Mouse (Mus musculus): ENCODE results near the gene Abraxas1. TPM values are rescaled to one million over a fixed set of nuclear protein-coding genes. Genes with fewer than 3 reads are reported as not detected.
A peak's percentile ranks its signal among the peaks of the same experiment; 100 is the strongest.

Gene Abraxas1
- 22.9 and 26.7 TPM in 2 replicates for polyA plus RNA-seq (2016; fragmentation: Nextera tagmentation; extraction: Ambion mirVana)

DNA sequence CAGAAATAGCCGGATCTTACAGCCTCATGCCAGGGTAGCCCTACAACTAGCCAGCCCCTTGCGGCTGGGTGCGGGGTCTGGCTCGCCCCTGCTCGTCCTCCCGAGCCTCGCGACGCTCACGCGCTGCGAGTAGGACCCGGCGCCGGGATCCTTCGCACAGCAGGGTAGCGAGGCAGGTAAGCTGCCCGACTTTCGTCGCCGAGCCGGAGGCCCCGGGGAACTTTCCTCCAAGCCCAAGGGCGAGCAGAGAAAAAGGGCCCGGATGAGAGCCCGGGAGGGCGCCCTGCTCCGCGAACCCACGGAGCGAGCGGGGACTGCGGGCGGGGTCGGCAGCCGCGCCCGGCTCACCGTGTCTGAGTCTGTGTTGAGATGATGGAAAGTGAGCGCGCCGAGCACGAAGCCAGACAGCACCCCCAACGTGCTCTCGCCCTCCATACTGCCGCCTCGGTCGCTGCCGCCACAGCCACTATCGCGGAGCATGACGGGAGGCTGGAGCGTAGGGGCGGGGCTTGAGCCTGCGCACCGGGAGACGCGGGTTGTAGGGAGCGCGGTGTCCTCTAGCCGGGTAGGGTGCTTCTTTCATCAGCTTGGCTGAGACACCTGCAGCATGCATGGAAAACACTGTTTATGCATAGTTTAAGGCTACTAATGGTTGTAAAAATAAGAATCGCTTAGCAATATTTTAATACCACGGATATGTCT, at the start of gene Abraxas1:
Gene Abraxas1, minus strand, starts transcription at position 483 of the 702 bp plus-strand sequence.
- peak within 1 kb of the TSS; percentile 81 for H3K27ac ChIP-seq (replicated peaks)
- peak within 1 kb of the TSS; percentile 76 for H3K4me2 ChIP-seq (replicated peaks)
- peak within 1 kb of the TSS; percentile 90 for H3K9ac ChIP-seq (replicated peaks)
- H3K4me1 ChIP-seq = 0 out of 2 replicates have a peak, but pooled peaks cover 7% of the 10 kb centered on the region
- WGBS = under 1% methylated on average over 63 of the region's 63 CpGs
- ATAC-seq (ENCODE audit: low FRiP score, low read depth) = peak; percentile 99
- H3K9me3 ChIP-seq = no peaks in the 10 kb centered on the region
- peaks cover 10% of the 10 kb centered on the region; the same call in 1 of the 2 replicates for H3K36me3 ChIP-seq
- peak within 1 kb of the TSS; percentile 84 for H3K4me3 ChIP-seq
- no peaks in the 10 kb centered on the region for H3K27me3 ChIP-seq

- Histone ChIP-seq H3K27ac (replicated peaks) (no peak overlapping the region), H3K4me2 (replicated peaks) (no peak overlapping the region), H3K27me3 (no peaks in the 10 kb centered on the region), H3K9me3 (no peaks in the 10 kb centered on the region), H3K4me1 (no peaks in the 10 kb centered on the region), H3K9ac (replicated peaks) (no peak overlapping the region), H3K4me3 (no peak overlapping the region), H3K36me3 (no peaks in the 10 kb centered on the region)
- no peak for ATAC-seq (ENCODE audit: low FRiP score, low read depth)
- WGBS = 78% methylated on average over 4 of the region's 4 CpGs
Observed at GRCm38 (mm10) chr5:100869197-100869895, 48.6 kb upstream of the Abraxas1 start.

DNA sequence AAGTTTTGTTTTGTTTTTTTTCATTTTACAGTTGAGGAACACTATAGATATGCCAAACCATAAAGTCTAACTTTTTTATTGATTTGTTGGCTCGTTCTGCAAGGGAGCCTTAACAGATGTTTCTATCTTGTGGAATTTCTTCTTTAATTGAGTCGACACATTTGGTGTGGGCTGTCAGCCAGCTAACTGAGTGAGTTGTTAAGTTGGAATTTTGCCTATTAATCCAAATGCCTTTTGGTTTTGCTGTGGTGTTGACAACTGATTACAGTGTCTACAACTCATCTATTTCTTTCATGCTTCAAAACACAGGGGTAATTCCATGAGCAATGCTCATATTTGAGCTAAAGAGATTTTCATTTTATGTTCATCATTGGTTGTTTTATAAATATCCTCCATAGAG, 45.4 kb upstream of the Abraxas1 start:
- Histone ChIP-seq H3K27ac (replicated peaks) (no peak overlapping the region), H3K4me3 (no peak overlapping the region), H3K9ac (replicated peaks) (no peak overlapping the region), H3K9me3 (no peaks in the 10 kb centered on the region), H3K4me2 (replicated peaks) (no peak overlapping the region), H3K36me3 (no peaks in the 10 kb centered on the region), H3K4me1 (no peaks in the 10 kb centered on the region), H3K27me3 (no peaks in the 10 kb centered on the region)
- no peak for ATAC-seq (ENCODE audit: low FRiP score, low read depth)
- WGBS = 84% methylated on average over 2 of the region's 2 CpGs

- Histone ChIP-seq H3K9me3 (no peaks in the 10 kb centered on the region), H3K4me2 (replicated peaks) (no peak overlapping the region), H3K27me3 (no peaks in the 10 kb centered on the region), H3K27ac (replicated peaks) (no peak overlapping the region), H3K9ac (replicated peaks) (no peak overlapping the region), H3K36me3 (no peaks in the 10 kb centered on the region), H3K4me3 (no peak overlapping the region), H3K4me1 (no peaks in the 10 kb centered on the region)
- 91% methylated on average over 6 of the region's 6 CpGs for WGBS
- ATAC-seq (ENCODE audit: low FRiP score, low read depth) = no peak
Observed at GRCm38 (mm10) chr5:100864438-100864837, 43.7 kb upstream of the Abraxas1 start.

- no peak for ATAC-seq (ENCODE audit: low FRiP score, low read depth)
- Histone ChIP-seq H3K9me3 (no peaks in the 10 kb centered on the region), H3K27me3 (no peaks in the 10 kb centered on the region), H3K36me3 (no peaks in the 10 kb centered on the region), H3K4me1 (no peaks in the 10 kb centered on the region), H3K27ac (replicated peaks) (no peak overlapping the region), H3K4me2 (replicated peaks) (no peak overlapping the region), H3K9ac (replicated peaks) (no peak overlapping the region), H3K4me3 (no peak overlapping the region)
- 79% methylated on average over 2 of the region's 2 CpGs for WGBS
Observed at GRCm38 (mm10) chr5:100863091-100863490, 42.3 kb upstream of the Abraxas1 start.

DNA sequence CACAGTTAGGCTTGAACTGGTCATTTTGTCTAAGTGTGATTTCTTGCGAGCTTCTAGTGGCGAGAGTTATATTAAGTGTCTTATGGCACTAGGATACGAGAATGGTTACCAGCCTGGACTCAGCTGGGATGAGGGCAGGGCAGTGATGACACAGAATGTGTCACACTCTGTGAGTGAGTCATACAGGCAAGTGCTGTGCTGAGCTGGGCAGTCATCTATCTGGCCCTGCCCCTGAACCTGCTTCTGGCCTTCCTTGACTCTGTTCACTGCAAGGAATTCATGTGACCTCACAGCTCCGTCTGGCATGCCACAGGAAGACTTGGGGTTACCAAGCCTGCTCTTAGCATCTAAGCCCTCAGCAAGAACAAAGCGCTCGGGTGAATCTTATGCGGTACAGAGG, 41.0 kb upstream of the Abraxas1 start:
- Histone ChIP-seq H3K36me3 (no peaks in the 10 kb centered on the region), H3K27me3 (no peaks in the 10 kb centered on the region), H3K9me3 (no peaks in the 10 kb centered on the region), H3K9ac (replicated peaks) (no peak overlapping the region), H3K4me2 (replicated peaks) (no peak overlapping the region), H3K4me3 (no peak overlapping the region), H3K27ac (replicated peaks) (no peak overlapping the region), H3K4me1 (no peaks in the 10 kb centered on the region)
- 86% methylated on average over 7 of the region's 7 CpGs for WGBS
- no peak for ATAC-seq (ENCODE audit: low FRiP score, low read depth)

GRCm38 (mm10) chr5:100861140-100861539, 40.4 kb upstream of the Abraxas1 start:
- no peak for ATAC-seq (ENCODE audit: low FRiP score, low read depth)
- Histone ChIP-seq H3K9ac (replicated peaks) (no peak overlapping the region), H3K4me1 (no peaks in the 10 kb centered on the region), H3K36me3 (no peaks in the 10 kb centered on the region), H3K27ac (replicated peaks) (no peak overlapping the region), H3K27me3 (no peaks in the 10 kb centered on the region), H3K9me3 (no peaks in the 10 kb centered on the region), H3K4me2 (replicated peaks) (no peak overlapping the region), H3K4me3 (no peak overlapping the region)
- 74% methylated on average over 4 of the region's 4 CpGs for WGBS

DNA sequence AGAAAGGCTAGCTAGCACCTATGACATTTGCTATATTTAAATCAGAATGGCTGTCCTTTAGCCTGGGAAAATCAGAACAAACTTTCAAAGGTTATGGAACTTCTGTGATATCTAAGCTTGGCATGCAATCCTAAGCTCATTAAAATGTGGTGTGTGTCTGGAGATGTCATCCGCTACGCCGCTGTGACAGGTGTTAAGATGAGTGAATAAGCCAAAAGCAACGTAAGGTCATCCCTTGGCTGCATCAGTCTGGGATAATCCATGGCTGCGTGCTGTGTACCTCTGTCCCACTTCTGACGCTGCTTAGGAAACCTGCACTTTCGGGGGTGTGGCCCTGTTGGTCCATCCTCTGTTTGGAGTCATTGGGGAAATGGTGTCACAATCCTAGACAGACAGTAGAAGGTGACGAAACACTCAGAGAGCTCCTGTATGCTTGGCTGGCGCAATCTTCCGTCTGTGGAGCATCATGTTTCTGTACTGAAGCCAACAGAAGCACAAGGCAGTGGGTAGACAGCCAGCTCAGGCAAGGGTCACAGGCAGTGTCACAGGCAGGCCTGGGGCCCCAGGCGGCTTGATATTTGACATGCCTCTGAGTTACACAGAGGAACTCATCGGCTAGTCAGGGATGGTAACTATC, 39.8 kb upstream of the Abraxas1 start:
- H3K27me3 ChIP-seq = no peaks in the 10 kb centered on the region
- no peak overlapping the region for H3K9ac ChIP-seq (replicated peaks)
- H3K4me2 ChIP-seq (replicated peaks) = no peak overlapping the region
- H3K4me3 ChIP-seq = no peak overlapping the region
- no peaks in the 10 kb centered on the region for H3K9me3 ChIP-seq
- ATAC-seq (ENCODE audit: low FRiP score, low read depth) = no peak
- H3K27ac ChIP-seq (replicated peaks) = no peak overlapping the region
- no peaks in the 10 kb centered on the region for H3K4me1 ChIP-seq
- H3K36me3 ChIP-seq = no peaks in the 10 kb centered on the region
- 87% methylated on average over 12 of the region's 12 CpGs for WGBS

DNA sequence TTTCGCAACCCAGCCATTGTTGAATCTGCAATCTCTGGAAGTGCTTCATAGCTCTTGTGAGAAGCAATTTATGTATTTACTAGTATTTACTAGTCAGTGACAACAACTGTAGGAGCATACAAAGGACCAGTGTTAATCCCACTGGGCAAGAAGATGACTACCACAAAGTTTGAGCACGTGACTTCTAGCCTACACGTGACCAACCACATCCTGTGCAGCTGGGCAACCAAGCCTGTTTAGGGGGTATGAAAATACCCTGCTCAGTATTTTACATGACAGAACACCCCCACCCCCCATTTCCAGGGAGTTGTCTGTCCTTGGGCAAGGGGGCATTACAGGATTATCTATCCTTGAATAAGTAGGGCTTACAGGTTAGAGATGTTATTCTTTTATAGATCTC, 35.8 kb upstream of the Abraxas1 start:
- Histone ChIP-seq H3K27ac (replicated peaks) (no peak overlapping the region), H3K9me3 (no peaks in the 10 kb centered on the region), H3K9ac (replicated peaks) (no peak overlapping the region), H3K27me3 (no peaks in the 10 kb centered on the region), H3K4me1 (no peaks in the 10 kb centered on the region), H3K4me3 (no peak overlapping the region), H3K36me3 (no peaks in the 10 kb centered on the region), H3K4me2 (replicated peaks) (no peak overlapping the region)
- 83% methylated on average over 3 of the region's 3 CpGs for whole genome bisulfite sequencing
- no peak for ATAC-seq (ENCODE audit: low FRiP score, low read depth)

DNA sequence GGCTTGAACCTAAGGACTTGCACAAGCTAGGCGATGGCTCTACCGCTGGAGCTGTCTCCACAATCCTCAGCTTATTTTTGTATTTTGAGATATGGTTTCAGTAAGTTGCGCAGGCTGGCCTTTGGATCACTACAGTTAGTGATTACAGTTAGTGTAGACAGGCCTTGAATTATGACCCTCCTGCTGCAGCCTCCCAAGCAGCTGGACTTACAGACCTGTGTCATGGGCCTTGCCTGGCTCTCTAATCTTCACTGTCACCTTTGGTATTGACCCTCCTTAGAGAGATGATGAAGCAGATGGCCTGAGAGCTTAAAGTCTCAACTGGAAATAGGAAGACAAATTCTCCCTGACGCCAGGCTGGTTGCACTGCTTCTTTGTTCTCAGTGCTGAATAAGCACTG, 33.2 kb upstream of the Abraxas1 start:
- Histone ChIP-seq H3K4me1 (no peaks in the 10 kb centered on the region), H3K27me3 (peaks cover under 1% of the 10 kb centered on the region; the same call in 1 of the 2 replicates), H3K36me3 (no peaks in the 10 kb centered on the region), H3K27ac (replicated peaks) (no peak overlapping the region), H3K4me3 (no peak overlapping the region), H3K4me2 (replicated peaks) (no peak overlapping the region), H3K9ac (replicated peaks) (no peak overlapping the region), H3K9me3 (no peaks in the 10 kb centered on the region)
- ATAC-seq (ENCODE audit: low FRiP score, low read depth) = no peak
- 85% methylated on average over 4 of the region's 4 CpGs for WGBS

DNA sequence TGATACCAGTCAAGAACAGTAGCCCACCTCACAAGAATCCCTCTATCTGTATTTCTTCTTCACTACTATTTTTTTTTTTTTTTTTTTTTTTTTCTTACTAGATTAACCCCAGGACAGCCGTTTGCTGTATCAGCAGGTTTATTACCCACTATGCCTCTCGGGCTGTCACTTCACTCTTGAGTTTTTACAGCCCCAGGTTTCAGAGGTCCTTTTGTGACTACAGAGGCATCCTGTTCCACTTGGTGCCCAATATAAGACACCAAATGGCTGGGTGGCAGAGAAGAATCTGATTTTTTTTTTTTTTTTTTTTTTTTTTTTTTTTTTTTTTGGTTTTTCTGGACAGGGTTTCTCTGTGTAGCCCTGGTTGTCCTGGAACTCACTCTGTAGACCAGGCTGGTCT, 26.4 kb upstream of the Abraxas1 start:
- H3K36me3 ChIP-seq = no peaks in the 10 kb centered on the region
- ATAC-seq (ENCODE audit: low FRiP score, low read depth) = no peak
- no peak overlapping the region for H3K27ac ChIP-seq (replicated peaks)
- peak overlapping the region; percentile 64; the same call in 1 of the 2 replicates for H3K4me3 ChIP-seq
- H3K4me2 ChIP-seq (replicated peaks) = peak overlapping the region; percentile 100
- peaks cover 2% of the 10 kb centered on the region; the same call in 1 of the 2 replicates for H3K9me3 ChIP-seq
- 10% methylated on average over 2 of the region's 2 CpGs for WGBS
- peaks cover 12% of the 10 kb centered on the region for H3K4me1 ChIP-seq
- peaks cover 58% of the 10 kb centered on the region for H3K27me3 ChIP-seq
- no peak overlapping the region for H3K9ac ChIP-seq (replicated peaks)

- WGBS = under 1% methylated on average over 20 of the region's 22 CpGs
- Histone ChIP-seq H3K9ac (replicated peaks) (peak overlapping the region; percentile 47), H3K4me1 (peaks cover 12% of the 10 kb centered on the region), H3K27me3 (peaks cover 58% of the 10 kb centered on the region), H3K4me2 (replicated peaks) (peak overlapping the region; percentile 100), H3K4me3 (peak overlapping the region; percentile 64), H3K9me3 (peaks cover 6% of the 10 kb centered on the region; the same call in 1 of the 2 replicates), H3K36me3 (no peaks in the 10 kb centered on the region), H3K27ac (replicated peaks) (no peak overlapping the region)
- no peak for ATAC-seq (ENCODE audit: low FRiP score, low read depth)
Observed at GRCm38 (mm10) chr5:100846599-100846920, 25.8 kb upstream of the Abraxas1 start.
